ENCODE assay signal across 9 mouse cellular contexts in genomic region chr9:65725291-65725622, GRCm38 (mm10). TPM values are rescaled to one million over a fixed set of nuclear protein-coding genes. Genes with fewer than 3 reads are reported as not detected.
DNase-seq lines count a peak whose midpoint lies in the region; ATAC-seq and TF ChIP-seq lines count a peak whose summit lies in the region.
"Had no signal": no experiment of that assay in that cellular context is flagged by ENCODE, and none has a peak within 500 bp of the region (broad histone marks: within the 10 kb centered on the region; RNA-seq: fewer than 3 reads in every experiment).

No protein-coding gene starts in this region.

- peaks cover 9% of the 10 kb centered on the region; the same call in 1 of the 2 replicates for H3K4me1 ChIP-seq in cerebellum, adult 2 months (ENCODE audit: control insufficient read depth, insufficient read depth, low read length)
- no peaks in the 10 kb centered on the region; the same call in 1 of the 2 replicates for H3K4me1 ChIP-seq in stomach, postnatal 0 days (replicated peaks; ENCODE audit: control insufficient read depth, insufficient read depth)
- H3K4me1 ChIP-seq in intestine, postnatal 0 days (replicated peaks; ENCODE audit: control insufficient read depth, insufficient read depth, low read length) = peaks cover 8% of the 10 kb centered on the region

- no peaks in the 10 kb centered on the region for H3K27me3 ChIP-seq in cerebellum, adult 2 months (ENCODE audit: control insufficient read depth, insufficient read depth, low read length)
- no peaks in the 10 kb centered on the region for H3K27me3 ChIP-seq in stomach, postnatal 0 days (ENCODE audit: control insufficient read depth, insufficient read depth, low read length)
- no peaks in the 10 kb centered on the region for H3K27me3 ChIP-seq in intestine, postnatal 0 days (replicated peaks; ENCODE audit: control insufficient read depth, insufficient read depth, low read length)

- TF ChIP-seq POLR2A in cerebellum, adult 2 months (IDR thresholded peaks at IDR 0.05; ENCODE audit: borderline replicate concordance, insufficient read depth, low read length) = no peak

- peak overlapping the region; percentile 46 for H3K27ac ChIP-seq in cerebellum, adult 2 months (ENCODE audit: insufficient read depth, low read length)
- H3K27ac ChIP-seq in left cerebral cortex, adult 2 months = peak overlapping the region; percentile 41
- peak overlapping the region; percentile 61 for H3K27ac ChIP-seq in stomach, postnatal 0 days (replicated peaks)
- no peak overlapping the region for H3K27ac ChIP-seq in intestine, postnatal 0 days (ENCODE audit: low read depth, low read length)

- no peak for TF ChIP-seq CTCF in cerebellum, adult 2 months (IDR thresholded peaks at IDR 0.05; ENCODE audit: borderline replicate concordance, insufficient read depth, low read depth, low read length)
- no peak for TF ChIP-seq CTCF in left cerebral cortex, adult 2 months (IDR thresholded peaks at IDR 0.05)
- TF ChIP-seq CTCF in stomach, postnatal 0 days (IDR thresholded peaks at IDR 0.05; ENCODE audit: low read depth) = no peak
- no peak for TF ChIP-seq CTCF in intestine, postnatal 0 days (IDR thresholded peaks at IDR 0.05; ENCODE audit: low read depth)

- no peak overlapping the region for H3K4me2 ChIP-seq in stomach, postnatal 0 days (replicated peaks; ENCODE audit: low read depth)
- no peak overlapping the region for H3K4me2 ChIP-seq in intestine, postnatal 0 days (replicated peaks; ENCODE audit: low read depth)

- no peak overlapping the region for H3K4me3 ChIP-seq in cerebellum, adult 2 months (replicated peaks; ENCODE audit: insufficient read depth, low read depth, low read length)
- no peak overlapping the region for H3K4me3 ChIP-seq in left cerebral cortex, adult 2 months
- no peak overlapping the region for H3K4me3 ChIP-seq in stomach, postnatal 0 days (ENCODE audit: low read depth, low read length)
- H3K4me3 ChIP-seq in intestine, postnatal 0 days (ENCODE audit: low read depth, low read length) = no peak overlapping the region

- peak; percentile 37; the same call in 1 of the 2 replicates for ATAC-seq in megakaryocyte progenitor cell, adult 5-6 weeks (replicated peaks; ENCODE audit: poor library complexity)
- ATAC-seq in stomach, postnatal 0 days (ENCODE audit: low FRiP score, low TSS enrichment) = no peak
- no peak for ATAC-seq in intestine, postnatal 0 days
- ATAC-seq: inflammation-experienced regulatory T-cells, adult 6 months had no signal

- DNase-seq in cerebellum, adult 2 months = no peak
- no peak for DNase-seq in cerebellum, postnatal 4 days (ENCODE audit: low spot score in 2 of 2)
- no peak for DNase-seq in left cerebral cortex, adult 2 months (ENCODE audit: extremely low spot score in 1 of 2, low spot score in 2 of 2)
- no peak for DNase-seq in left cerebral cortex, adult 18-20 months (ENCODE audit: low spot score in 2 of 2)
- DNase-seq in stomach, postnatal 0 days (ENCODE audit: low spot score) = no peak
- no peak for DNase-seq in adrenal gland, postnatal 36 days

- no peak overlapping the region for H3K9ac ChIP-seq in stomach, postnatal 0 days (ENCODE audit: low read length)
- no peak overlapping the region for H3K9ac ChIP-seq in intestine, postnatal 0 days (ENCODE audit: low read depth, low read length)

- no peak for TF ChIP-seq EP300 in stomach, postnatal 0 days (optimal IDR thresholded peaks at IDR 0.05)

- intact Hi-C loops in left cerebral cortex, adult 2 months (cut with DNase I) = no loop called here

- no peaks in the 10 kb centered on the region for H3K9me3 ChIP-seq in stomach, postnatal 0 days (ENCODE audit: control insufficient read depth, low read length)
- H3K9me3 ChIP-seq in intestine, postnatal 0 days (ENCODE audit: control insufficient read depth) = no peaks in the 10 kb centered on the region

- H3K36me3 ChIP-seq in stomach, postnatal 0 days (ENCODE audit: control insufficient read depth, insufficient read depth, low read length) = no peaks in the 10 kb centered on the region
- H3K36me3 ChIP-seq in intestine, postnatal 0 days (ENCODE audit: control insufficient read depth, insufficient read depth) = peaks cover 9% of the 10 kb centered on the region; the same call in 1 of the 2 replicates

- WGBS in cerebellum, adult 2 months = 37% methylated on average over 4 of the region's 4 CpGs
- 33% methylated on average over 4 of the region's 4 CpGs for WGBS in stomach, postnatal 0 days
- 31% methylated on average over 4 of the region's 4 CpGs for WGBS in intestine, postnatal 0 days

RNA-seq across cellular contexts. Expression of gene Oaz2, which starts 57.5 kb away (rescaled TPM):
- polyA plus RNA-seq in cerebellum, adult 2 months (2012; rRNA removed) = 218 and 230 TPM in 2 replicates
- total RNA-seq in left cerebral cortex, adult 2 months (2021) = 100 to 1,000 TPM; 218 to 230 TPM
- 100 to 1,000 TPM; 241 to 243 TPM for total RNA-seq in left cerebral cortex, adult 18-20 months (2021)
- total RNA-seq in megakaryocyte progenitor cell, adult 5-6 weeks (2015) = 8.3 and 15.7 TPM in 2 replicates
- 34.4 and 37.3 TPM in 2 replicates for total RNA-seq in megakaryocyte progenitor cell, adult 5-6 weeks (2017)
- 138 and 144 TPM in 2 replicates for polyA plus RNA-seq in stomach, postnatal 0 days (2015; fragmentation: Nextera tagmentation; extraction: Ambion mirVana)
- total RNA-seq in adrenal gland, postnatal 36 days (2021) = 100 to 1,000 TPM; 128 to 130 TPM
- polyA plus RNA-seq in intestine, postnatal 0 days (2015; fragmentation: Nextera tagmentation; extraction: Ambion mirVana) = 141 and 152 TPM in 2 replicates
